Mouse (Mus musculus) liver, embryonic 14.5 days (tissue): Measurements from ENCODE around the gene Tmem135.

ENCODE experiments used
- CTCF ChIP-seq: IDR thresholded peaks from 2 replicates; pipeline ENCODE4 v1.5.1; 2016; ENCODE audit warnings: antibody characterized with exemption, low read depth, control low read depth
- EP300 ChIP-seq: IDR thresholded peaks from 2 replicates; pipeline ENCODE4 v1.6.1; 2016; ENCODE audit warnings: antibody characterized with exemption, low read depth

DNA sequence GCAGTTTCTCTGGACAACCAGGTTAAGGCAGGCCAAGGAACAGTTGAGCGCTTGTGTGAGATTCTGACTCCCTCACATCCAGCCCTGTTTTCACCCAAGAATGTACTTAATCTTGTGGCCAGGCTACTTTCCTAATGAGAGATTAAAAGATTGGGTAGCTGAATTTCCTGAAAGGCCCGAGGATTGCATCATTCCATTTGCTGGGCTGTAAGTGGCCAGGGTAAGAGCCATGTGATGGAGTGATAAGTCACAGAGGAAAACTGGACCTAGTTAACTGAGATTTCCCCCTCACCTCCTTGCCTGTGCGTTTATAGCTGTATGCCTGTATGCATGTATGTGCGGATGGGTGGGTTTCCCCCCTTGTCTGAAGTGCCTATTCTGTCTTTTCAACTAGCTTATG lies 12.0 kb upstream of the Tmem135 start:
- TF ChIP-seq CTCF: no peak
- no peak for TF ChIP-seq EP300
